Mouse (Mus musculus) forebrain, embryonic 15.5 days (tissue): ENCODE data around the gene AW549877. TPM values are rescaled to one million over a fixed set of nuclear protein-coding genes. Genes with fewer than 3 reads are reported as not detected.
A peak's percentile ranks its signal among the peaks of the same experiment; 100 is the strongest.

Source experiments
- ATAC-seq: fragments of 200-750 bp; cut with Nextera tagmentation; replicated peaks from 2 replicates; pipeline ENCODE4 v1.8.0; 2017; ENCODE audit warnings: mild to moderate bottlenecking, moderate TSS enrichment, moderate library complexity
- H3K27ac ChIP-seq: fragments of 300-500 bp; sonication (generic); replicated peaks from 2 replicates; pipeline ENCODE4 v1.5.1; 2015; ENCODE audit warnings: mild to moderate bottlenecking, inconsistent platforms
- H3K27me3 ChIP-seq: fragments of 300-500 bp; sonication (generic); 2 replicates; pipeline ENCODE4 v1.6.1; 2015; ENCODE audit warnings: inconsistent platforms
- H3K36me3 ChIP-seq: fragments of 300-500 bp; sonication (generic); 2 replicates; pipeline ENCODE4 v1.6.1; 2015; ENCODE audit warnings: mild to moderate bottlenecking, inconsistent platforms
- H3K4me1 ChIP-seq: fragments of 300-500 bp; sonication (generic); 2 replicates; pipeline ENCODE4 v1.6.1; 2015; ENCODE audit warnings: inconsistent platforms
- H3K4me2 ChIP-seq: fragments of 300-500 bp; sonication (generic); replicated peaks from 2 replicates; pipeline ENCODE4 v1.6.1; 2015; ENCODE audit warnings: mild to moderate bottlenecking, inconsistent platforms
- H3K4me3 ChIP-seq: fragments of 300-500 bp; sonication (generic); 2 replicates; pipeline ENCODE4 v1.5.1; 2015; ENCODE audit warnings: mild to moderate bottlenecking, inconsistent platforms
- H3K9ac ChIP-seq: fragments of 300-500 bp; sonication (generic); replicated peaks from 2 replicates; pipeline ENCODE4 v1.6.1; 2015; ENCODE audit warnings: mild to moderate bottlenecking, inconsistent platforms
- H3K9me3 ChIP-seq: fragments of 300-500 bp; sonication (generic); 2 replicates; pipeline ENCODE4 v1.6.1; 2016; ENCODE audit warnings: inconsistent platforms
- WGBS: fragments of 180-500 bp; shearing (Covaris S2); methylation state at CpG from one replicate; pipeline ENCODE4 v1.1.7; 2015; ENCODE audit warnings: mixed read lengths; 5-methylcytosine and 5-hydroxymethylcytosine counted together
- polyA plus RNA-seq: library from polyadenylated mRNA; unstranded; fragments of >200 nt; fragmentation: Nextera tagmentation; extraction: Ambion mirVana; gene quantifications from 2 replicates; pipeline ENCODE4 v1.2.1, GENCODE M21; 2015

The AW549877 gene
- 33.9 and 35.8 TPM in 2 replicates for polyA plus RNA-seq

GRCm38 (mm10) chr15:3995448-3996266 lies at the start of gene AW549877:
Gene AW549877 (minus strand): TSS chr15:3995744.
- Histone ChIP-seq H3K27me3 (no peaks in the 10 kb centered on the region), H3K9me3 (no peaks in the 10 kb centered on the region), H3K4me3 (peak within 1 kb of the TSS; percentile 54), H3K36me3 (peaks cover 9% of the 10 kb centered on the region), H3K9ac (peak within 1 kb of the TSS; percentile 56), H3K27ac (peak within 1 kb of the TSS; percentile 78), H3K4me1 (peaks cover 13% of the 10 kb centered on the region), H3K4me2 (peak within 1 kb of the TSS; percentile 60)
- peak; percentile 100 for ATAC-seq
- under 1% methylated on average over 61 of the region's 61 CpGs for WGBS

- Histone ChIP-seq H3K9me3 (no peaks in the 10 kb centered on the region), H3K36me3 (peaks cover 19% of the 10 kb centered on the region), H3K4me2 (no peak overlapping the region), H3K4me1 (no peaks in the 10 kb centered on the region), H3K27ac (no peak overlapping the region), H3K9ac (no peak overlapping the region), H3K4me3 (no peak overlapping the region), H3K27me3 (no peaks in the 10 kb centered on the region)
- ATAC-seq: peak; percentile 40; the same call in 1 of the 2 replicates
- 29% methylated on average over 4 of the region's 4 CpGs for whole genome bisulfite sequencing
Observed at GRCm38 (mm10) chr15:4043032-4043471, 47.5 kb upstream of the AW549877 start.

- H3K9ac ChIP-seq: no peak overlapping the region
- 75% methylated on average over 3 of the region's 3 CpGs for WGBS
- no peak overlapping the region for H3K4me2 ChIP-seq
- H3K27ac ChIP-seq: no peak overlapping the region
- no peak for ATAC-seq
- H3K4me3 ChIP-seq: no peak overlapping the region
- peaks cover 25% of the 10 kb centered on the region for H3K36me3 ChIP-seq
- H3K4me1 ChIP-seq: no peaks in the 10 kb centered on the region
- H3K9me3 ChIP-seq: no peaks in the 10 kb centered on the region
- no peaks in the 10 kb centered on the region for H3K27me3 ChIP-seq
Observed at GRCm38 (mm10) chr15:4042423-4042822, 46.9 kb upstream of the AW549877 start.

- no peaks in the 10 kb centered on the region for H3K27me3 ChIP-seq
- no peaks in the 10 kb centered on the region for H3K9me3 ChIP-seq
- no peak overlapping the region for H3K27ac ChIP-seq
- H3K4me3 ChIP-seq: no peak overlapping the region
- H3K4me2 ChIP-seq: no peak overlapping the region
- no peak overlapping the region for H3K9ac ChIP-seq
- no peaks in the 10 kb centered on the region; the same call in 1 of the 2 replicates for H3K4me1 ChIP-seq
- 82% methylated on average over 3 of the region's 3 CpGs for WGBS
- ATAC-seq: no peak
- peaks cover 22% of the 10 kb centered on the region for H3K36me3 ChIP-seq
Observed at GRCm38 (mm10) chr15:4033168-4034004, 37.8 kb upstream of the AW549877 start.

- Histone ChIP-seq H3K36me3 (no peaks in the 10 kb centered on the region), H3K9me3 (no peaks in the 10 kb centered on the region), H3K4me3 (no peak overlapping the region), H3K4me2 (no peak overlapping the region), H3K9ac (no peak overlapping the region), H3K27ac (no peak overlapping the region), H3K27me3 (no peaks in the 10 kb centered on the region), H3K4me1 (peaks cover 11% of the 10 kb centered on the region)
- no peak for ATAC-seq
Observed at GRCm38 (mm10) chr15:4028960-4029359, 33.4 kb upstream of the AW549877 start.

GRCm38 (mm10) chr15:4028411-4028700 lies 32.8 kb upstream of the AW549877 start:
- 74% methylated on average over 6 of the region's 6 CpGs for WGBS
- H3K27me3 ChIP-seq: no peaks in the 10 kb centered on the region
- no peaks in the 10 kb centered on the region for H3K36me3 ChIP-seq
- H3K9ac ChIP-seq: no peak overlapping the region
- no peak overlapping the region for H3K4me3 ChIP-seq
- no peak for ATAC-seq
- peaks cover 11% of the 10 kb centered on the region for H3K4me1 ChIP-seq
- H3K9me3 ChIP-seq: no peaks in the 10 kb centered on the region
- no peak overlapping the region for H3K27ac ChIP-seq
- no peak overlapping the region for H3K4me2 ChIP-seq

- H3K9ac ChIP-seq: peak overlapping the region; percentile 88
- no peaks in the 10 kb centered on the region for H3K27me3 ChIP-seq
- peak; percentile 4; the same call in 1 of the 2 replicates for ATAC-seq
- H3K36me3 ChIP-seq: no peaks in the 10 kb centered on the region
- peak overlapping the region; percentile 97 for H3K27ac ChIP-seq
- no peaks in the 10 kb centered on the region for H3K9me3 ChIP-seq
- WGBS: 3% methylated on average over 6 of the region's 6 CpGs
- H3K4me2 ChIP-seq: peak overlapping the region; percentile 62
- peaks cover 11% of the 10 kb centered on the region for H3K4me1 ChIP-seq
- H3K4me3 ChIP-seq: peak overlapping the region; percentile 96
Observed at GRCm38 (mm10) chr15:4027671-4028410, 32.3 kb upstream of the AW549877 start.

- under 1% methylated on average over 63 of the region's 65 CpGs for WGBS
Observed at GRCm38 (mm10) chr15:4026831-4027584, 31.5 kb upstream of the AW549877 start.

GRCm38 (mm10) chr15:4026231-4026773 lies 30.8 kb upstream of the AW549877 start, which contains the start of gene Oxct1:
Gene Oxct1 (plus strand): TSS chr15:4026383.
- no peaks in the 10 kb centered on the region for H3K36me3 ChIP-seq
- peak within 1 kb of the TSS; percentile 96 for H3K4me3 ChIP-seq
- H3K4me1 ChIP-seq: peaks cover 11% of the 10 kb centered on the region
- H3K9me3 ChIP-seq: no peaks in the 10 kb centered on the region
- H3K4me2 ChIP-seq: peak within 1 kb of the TSS; percentile 62
- peak within 1 kb of the TSS; percentile 88 for H3K9ac ChIP-seq
- peak; percentile 97 for ATAC-seq
- H3K27ac ChIP-seq: peak within 1 kb of the TSS; percentile 97
- no peaks in the 10 kb centered on the region for H3K27me3 ChIP-seq
- WGBS: under 1% methylated on average over 44 of the region's 45 CpGs

More at GRCm38 (mm10) chr15:4026831-4027584, 31.5 kb upstream of the AW549877 start:
- Histone ChIP-seq H3K4me3 (peak overlapping the region; percentile 96), H3K4me2 (peak overlapping the region; percentile 62), H3K27ac (peak overlapping the region; percentile 97), H3K9me3 (no peaks in the 10 kb centered on the region), H3K4me1 (peaks cover 11% of the 10 kb centered on the region), H3K9ac (peak overlapping the region; percentile 88), H3K36me3 (no peaks in the 10 kb centered on the region), H3K27me3 (no peaks in the 10 kb centered on the region)
- ATAC-seq: peak; percentile 83

GRCm38 (mm10) chr15:4025508-4025904 lies 30.0 kb upstream of the AW549877 start:
- H3K36me3 ChIP-seq: no peaks in the 10 kb centered on the region
- H3K4me1 ChIP-seq: peaks cover 11% of the 10 kb centered on the region
- ATAC-seq: no peak
- peak overlapping the region; percentile 96; the same call in 1 of the 2 replicates for H3K4me3 ChIP-seq
- peak overlapping the region; percentile 97; the same call in 1 of the 2 replicates for H3K27ac ChIP-seq
- peak overlapping the region; percentile 62 for H3K4me2 ChIP-seq
- H3K9me3 ChIP-seq: no peaks in the 10 kb centered on the region
- 45% methylated on average over 11 of the region's 11 CpGs for WGBS
- H3K27me3 ChIP-seq: no peaks in the 10 kb centered on the region
- H3K9ac ChIP-seq: no peak overlapping the region
